Mouse (Mus musculus): Measurements from ENCODE around the gene Olfr465-ps1.
A peak's percentile ranks its signal among the peaks of the same experiment; 100 is the strongest.

The Olfr465-ps1 gene

GRCm38 (mm10) chr13:65137789-65138188, at the start of gene Olfr465-ps1:
Gene Olfr465-ps1 (plus strand): TSS chr13:65138089.
- no peak for DNase-seq

DNA sequence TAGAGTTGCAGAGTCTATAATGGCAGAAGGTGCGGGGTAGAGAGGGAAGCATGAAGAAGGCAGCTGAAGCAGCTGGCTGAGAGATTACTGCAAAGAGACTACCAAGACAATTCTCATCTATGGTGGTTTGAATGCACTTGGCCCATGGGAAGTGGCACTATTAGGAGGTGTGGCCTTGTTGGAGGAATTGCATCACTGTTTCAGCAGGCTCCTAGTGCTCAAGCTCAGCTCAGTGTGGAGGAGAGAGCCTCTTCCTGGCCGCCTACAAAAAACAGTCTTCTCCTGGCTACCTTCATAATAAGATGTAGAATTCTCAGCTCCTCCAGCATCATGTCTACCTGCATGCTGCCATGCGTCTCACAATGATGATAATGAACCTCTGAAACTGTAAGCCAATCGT, 42.0 kb upstream of the Olfr465-ps1 start:
- DNase-seq = no peak

- no peak for DNase-seq
Observed at GRCm38 (mm10) chr13:65097018-65097417, 40.9 kb upstream of the Olfr465-ps1 start.

- peak in 1 of 2 experiments; percentile 23 for DNase-seq
Observed at GRCm38 (mm10) chr13:65100678-65101077, 37.2 kb upstream of the Olfr465-ps1 start.

DNA sequence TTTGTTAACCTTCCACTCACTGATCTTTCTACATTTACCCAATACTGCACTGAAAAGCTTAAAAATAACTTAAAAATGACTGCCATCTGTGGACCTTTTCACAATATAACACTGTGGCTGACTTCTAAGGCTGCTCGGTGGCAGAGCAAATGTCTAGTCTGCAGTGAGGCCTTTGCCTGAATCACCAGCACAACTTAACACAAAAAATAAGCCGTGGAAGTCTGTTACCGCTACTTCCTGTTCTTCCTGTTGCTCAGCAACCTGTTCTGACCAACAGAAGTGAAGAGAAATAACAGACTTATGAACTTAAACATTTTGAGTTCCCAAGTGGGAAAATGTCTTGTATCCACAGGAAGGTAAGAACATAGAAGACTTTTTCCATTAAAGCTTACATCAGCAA, 36.7 kb upstream of the Olfr465-ps1 start:
- DNase-seq = no peak

GRCm38 (mm10) chr13:65111961-65112360, 25.9 kb upstream of the Olfr465-ps1 start:
- peak; percentile 37 to 48 for DNase-seq

DNA sequence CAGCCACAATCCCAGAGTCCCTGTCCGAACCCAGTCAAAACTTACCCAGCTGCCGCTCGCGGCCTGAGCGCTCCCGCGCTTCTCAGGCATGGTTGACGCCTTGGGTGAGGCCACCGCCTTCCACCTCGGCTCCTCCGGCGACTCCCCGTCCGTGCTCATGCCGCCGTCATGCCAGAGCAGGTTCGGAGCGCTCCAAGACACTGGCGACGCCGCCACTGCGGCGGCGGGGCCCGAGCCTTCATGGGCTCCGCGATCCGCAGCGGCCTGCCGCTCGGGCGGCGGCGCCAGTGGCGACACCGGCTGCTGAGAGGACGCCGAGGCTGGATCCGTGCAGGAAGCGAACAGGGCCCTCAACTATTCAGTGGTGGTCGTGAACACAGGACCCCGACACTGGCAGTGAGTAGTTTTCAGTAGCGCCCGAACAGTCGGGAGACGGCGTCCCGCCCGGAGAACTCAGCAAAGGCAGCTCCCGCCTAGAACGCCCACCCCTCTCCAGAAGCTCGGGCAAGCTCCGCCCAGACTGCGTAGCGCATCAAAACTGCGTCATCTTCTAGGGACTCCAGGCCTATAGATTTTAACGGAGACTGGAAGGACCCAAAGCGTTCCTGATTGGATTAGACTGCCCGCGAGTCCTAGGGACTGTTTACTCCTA, 25.3 kb upstream of the Olfr465-ps1 start, which contains the start of gene Mfsd14b:
Gene Mfsd14b (minus strand): TSS at position 517 of the 652 bp plus-strand sequence.
- peak; percentile 89 to 93 for DNase-seq

DNA sequence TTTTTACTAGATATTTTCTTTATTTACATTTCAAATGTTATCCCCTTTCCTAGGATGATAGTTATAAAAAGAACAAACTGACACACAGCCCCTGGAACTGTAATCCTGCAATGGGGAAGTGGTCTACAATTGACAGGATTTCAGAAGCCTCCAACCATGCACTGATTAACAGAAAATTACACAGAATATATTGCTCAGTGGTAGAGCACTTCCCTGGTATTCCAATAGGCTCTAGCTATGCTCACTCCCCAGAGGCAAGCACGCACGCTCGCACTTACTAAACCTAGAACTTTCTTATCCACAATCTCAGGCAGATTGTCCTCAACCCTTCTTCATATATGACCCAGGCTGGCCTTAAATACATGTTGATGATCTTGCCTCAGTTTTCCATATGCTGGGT, 24.6 kb upstream of the Olfr465-ps1 start:
- no peak for DNase-seq

- no peak for DNase-seq
Observed at GRCm38 (mm10) chr13:65120984-65121383, 16.9 kb upstream of the Olfr465-ps1 start.

- DNase-seq = no peak
Observed at GRCm38 (mm10) chr13:65122111-65122510, 15.8 kb upstream of the Olfr465-ps1 start.

GRCm38 (mm10) chr13:65127063-65127847, 10.6 kb upstream of the Olfr465-ps1 start:
- DNase-seq = peak in 1 of 2 experiments; percentile 4

DNA sequence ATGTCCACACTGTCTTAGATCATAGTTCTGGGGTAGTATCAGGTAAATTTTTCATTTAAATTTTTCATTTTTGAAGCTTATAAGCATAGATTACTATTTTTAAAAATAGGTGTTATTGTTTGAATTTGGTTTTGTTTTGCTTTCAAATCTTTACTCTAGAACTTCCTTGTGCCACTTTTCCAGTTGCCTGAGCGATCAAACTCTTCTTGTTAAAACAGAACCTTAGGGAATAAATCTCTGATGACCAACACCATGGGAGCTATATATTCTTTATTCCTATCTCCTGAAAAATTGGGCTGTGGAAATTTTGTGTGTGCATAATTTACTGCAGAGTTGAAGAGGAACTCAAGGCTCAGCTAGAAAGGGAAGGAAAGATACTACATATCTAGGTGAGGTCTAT, 12.1 kb downstream of the Olfr465-ps1 start, which contains the start of gene Olfr466:
Gene Olfr466 (plus strand): TSS at position 301 of the 400 bp plus-strand sequence.
- no peak for DNase-seq

DNA sequence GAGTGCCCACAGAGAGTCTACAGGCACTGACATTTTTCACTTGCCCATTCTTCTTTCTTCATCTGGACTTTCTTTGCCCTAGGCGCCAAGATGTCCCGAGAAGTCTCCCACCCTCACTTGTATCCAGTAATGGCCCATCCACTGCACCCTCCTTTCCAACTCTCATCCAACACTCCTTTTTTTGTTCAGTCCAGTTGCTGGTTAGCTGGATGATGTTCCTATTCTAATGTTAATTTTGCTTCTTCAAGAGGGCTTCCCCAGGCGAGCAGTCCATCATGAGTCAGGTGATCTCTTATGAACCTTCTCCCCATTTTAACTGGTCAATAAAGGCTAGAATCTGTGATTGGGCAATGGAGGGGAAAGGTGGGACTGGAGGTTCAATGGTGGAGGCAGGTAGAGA, 36.2 kb downstream of the Olfr465-ps1 start:
- DNase-seq = no peak

DNA sequence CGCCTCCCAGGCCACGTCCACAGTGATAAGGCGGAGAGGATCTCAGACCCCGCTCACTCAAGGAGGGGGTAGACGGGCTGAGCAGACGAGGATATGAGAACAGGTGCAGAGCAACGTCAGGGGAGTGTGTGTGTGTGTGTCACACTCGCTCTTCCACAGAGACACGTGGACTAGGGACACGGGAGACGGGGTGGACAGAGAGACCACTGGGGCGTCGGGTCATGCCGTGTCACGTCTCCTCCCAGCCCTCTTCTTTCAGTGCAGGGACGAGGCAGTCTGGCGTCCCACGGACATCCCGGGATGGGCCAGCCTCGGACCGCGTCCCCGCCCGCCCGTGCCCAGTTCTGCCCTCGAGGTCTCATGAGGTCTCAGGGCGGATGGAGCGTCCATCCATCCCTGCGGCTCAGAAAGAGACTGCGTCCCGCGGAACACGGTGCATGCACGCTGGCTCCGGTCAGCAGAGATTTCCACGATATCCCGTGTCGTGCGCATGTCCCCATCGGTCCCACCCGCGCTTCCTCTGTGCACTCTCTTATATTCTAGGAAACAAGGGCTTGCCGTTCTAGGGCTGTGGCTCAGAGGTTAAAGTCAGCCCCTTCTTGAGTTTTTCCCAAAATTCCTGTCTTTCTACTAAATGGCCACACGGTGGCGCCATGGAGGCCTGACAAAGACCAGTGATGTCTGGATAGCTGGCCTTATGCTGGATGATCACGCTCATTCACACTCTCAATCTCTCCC, 38.0 kb downstream of the Olfr465-ps1 start:
- DNase-seq = peak; percentile 35 to 45

GRCm38 (mm10) chr13:65176472-65177091, 38.7 kb downstream of the Olfr465-ps1 start:
- no peak for DNase-seq

All from kidney, postnatal 25 days (tissue).